Mouse (Mus musculus): ENCODE results near the gene Olfr324. TPM values are rescaled to one million over a fixed set of nuclear protein-coding genes. Genes with fewer than 3 reads are reported as not detected.

Gene Olfr324
- polyA plus RNA-seq (2015; fragmentation: Nextera tagmentation; extraction: Ambion mirVana), result 0.21 and 0.41 TPM in 2 replicates

GRCm38 (mm10) chr11:58594814-58595213 lies at the start of gene Olfr324:
Gene Olfr324 (plus strand): TSS chr11:58595114.

DNA sequence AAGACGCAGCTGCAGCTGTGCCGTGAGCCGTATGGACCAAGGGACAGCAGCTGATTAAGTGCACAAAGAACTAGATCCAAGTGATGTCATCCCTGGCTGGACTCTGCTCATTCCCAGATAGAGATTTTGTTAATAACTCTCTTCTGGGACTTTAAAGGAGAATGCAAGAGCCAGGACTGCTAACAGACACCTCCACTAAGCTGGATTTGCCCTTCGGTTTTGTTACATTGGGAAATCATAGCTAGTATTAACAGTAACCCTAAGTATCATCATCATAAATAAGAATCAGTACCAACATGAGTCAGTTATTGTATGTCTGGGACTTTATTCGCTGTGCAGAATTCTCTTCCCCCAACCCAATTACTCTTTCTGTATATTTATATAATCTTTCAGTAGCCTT lies 48.6 kb upstream of the Olfr324 start, which contains the start of gene Olfr329-ps:
Gene Olfr329-ps, minus strand, starts transcription at position 101 of the 400 bp plus-strand sequence.

GRCm38 (mm10) chr11:58555536-58555935 lies 39.4 kb upstream of the Olfr324 start, which contains the start of gene Olfr328:
Gene Olfr328 (minus strand): TSS chr11:58555636.

GRCm38 (mm10) chr11:58570405-58570804 lies 24.5 kb upstream of the Olfr324 start, which contains the start of gene Olfr224:
Gene Olfr224 (minus strand): TSS chr11:58570553.

GRCm38 (mm10) chr11:58577430-58577829 lies 17.5 kb upstream of the Olfr324 start, which contains the start of gene Olfr325:
Gene Olfr325 (plus strand): TSS chr11:58577730.

GRCm38 (mm10) chr11:58615975-58616374 lies 21.1 kb downstream of the Olfr324 start, which contains the start of gene 2210407C18Rik:
Gene 2210407C18Rik (minus strand): TSS chr11:58616075.

DNA sequence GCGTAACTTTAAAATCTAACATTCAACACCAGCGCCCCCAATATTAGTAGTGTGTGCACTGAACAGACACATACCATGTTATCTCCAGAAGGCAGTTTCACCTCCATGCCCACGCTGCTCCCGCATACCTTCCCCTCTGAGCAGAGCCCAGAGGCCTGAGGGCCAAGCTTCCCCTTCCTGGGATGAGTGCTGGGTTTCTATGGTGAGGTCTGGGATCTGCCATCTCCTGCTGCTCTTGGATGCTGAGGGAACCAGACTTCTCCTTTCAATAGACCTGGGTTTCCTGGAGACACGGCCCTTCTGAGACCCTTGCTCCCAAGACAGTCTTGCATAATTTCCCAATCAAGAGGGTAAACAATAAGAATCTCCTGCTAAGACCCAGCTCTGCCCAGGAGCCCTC lies 35.5 kb downstream of the Olfr324 start, which contains the start of gene Olfr323:
Gene Olfr323, minus strand, starts transcription at position 101 of the 400 bp plus-strand sequence.

GRCm38 (mm10) chr11:58640272-58640867 lies 45.5 kb downstream of the Olfr324 start, which contains the start of gene Trim58:
Gene Trim58 (plus strand): TSS chr11:58640465.

Other genes starting within 250 kb of the Olfr324 start
- gene Lypd8, start 216.1 kb upstream of the Olfr324 start, polyA plus RNA-seq (2015; fragmentation: Nextera tagmentation; extraction: Ambion mirVana), result not detected in 2 replicates
- gene 1810065E05Rik, start 174.0 kb upstream of the Olfr324 start, polyA plus RNA-seq (2015; fragmentation: Nextera tagmentation; extraction: Ambion mirVana), result not detected in 2 replicates
- gene Gm12253, start 162.6 kb upstream of the Olfr324 start, polyA plus RNA-seq (2015; fragmentation: Nextera tagmentation; extraction: Ambion mirVana), result not detected in 2 replicates
- gene Lypd9, start 142.2 kb upstream of the Olfr324 start, polyA plus RNA-seq (2015; fragmentation: Nextera tagmentation; extraction: Ambion mirVana), result not detected in 2 replicates
- gene Olfr30, start 132.8 kb upstream of the Olfr324 start, polyA plus RNA-seq (2015; fragmentation: Nextera tagmentation; extraction: Ambion mirVana), result not detected in 2 replicates
- gene Olfr332, start 102.6 kb upstream of the Olfr324 start, polyA plus RNA-seq (2015; fragmentation: Nextera tagmentation; extraction: Ambion mirVana), result not detected in 2 replicates
- gene Olfr331, start 92.5 kb upstream of the Olfr324 start, polyA plus RNA-seq (2015; fragmentation: Nextera tagmentation; extraction: Ambion mirVana), result not detected in 2 replicates
- gene Olfr330, start 60.3 kb upstream of the Olfr324 start, polyA plus RNA-seq (2015; fragmentation: Nextera tagmentation; extraction: Ambion mirVana), result 0.17 TPM in 1 of 2 replicates, not detected in the other
- 0.04 and 0.08 TPM in 2 replicates for gene Olfr329-ps, start 48.7 kb upstream of the Olfr324 start, polyA plus RNA-seq (2015; fragmentation: Nextera tagmentation; extraction: Ambion mirVana)
- 0.12 and 0.18 TPM in 2 replicates for gene Olfr328, start 39.5 kb upstream of the Olfr324 start, polyA plus RNA-seq (2015; fragmentation: Nextera tagmentation; extraction: Ambion mirVana)
- 0.09 and 0.23 TPM in 2 replicates for gene Olfr224, start 24.6 kb upstream of the Olfr324 start, polyA plus RNA-seq (2015; fragmentation: Nextera tagmentation; extraction: Ambion mirVana)
- not detected in 2 replicates for gene Olfr325, start 17.4 kb upstream of the Olfr324 start, polyA plus RNA-seq (2015; fragmentation: Nextera tagmentation; extraction: Ambion mirVana)
- gene 2210407C18Rik, start 21.0 kb downstream of the Olfr324 start, polyA plus RNA-seq (2015; fragmentation: Nextera tagmentation; extraction: Ambion mirVana), result not detected in 2 replicates
- gene Olfr323, start 35.4 kb downstream of the Olfr324 start, polyA plus RNA-seq (2015; fragmentation: Nextera tagmentation; extraction: Ambion mirVana), result not detected in 2 replicates
- 0.46 and 0.47 TPM in 2 replicates for gene Trim58, start 45.4 kb downstream of the Olfr324 start, polyA plus RNA-seq (2015; fragmentation: Nextera tagmentation; extraction: Ambion mirVana)
- not detected in 2 replicates for gene Olfr322, start 63.7 kb downstream of the Olfr324 start, polyA plus RNA-seq (2015; fragmentation: Nextera tagmentation; extraction: Ambion mirVana)
- gene Olfr320, start 86.0 kb downstream of the Olfr324 start, polyA plus RNA-seq (2015; fragmentation: Nextera tagmentation; extraction: Ambion mirVana), result not detected in 2 replicates
- not detected in 2 replicates for gene Olfr319, start 104.0 kb downstream of the Olfr324 start, polyA plus RNA-seq (2015; fragmentation: Nextera tagmentation; extraction: Ambion mirVana)
- gene Olfr318, start 128.9 kb downstream of the Olfr324 start, polyA plus RNA-seq (2015; fragmentation: Nextera tagmentation; extraction: Ambion mirVana), result not detected in 2 replicates
- not detected in 2 replicates for gene Olfr317, start 144.1 kb downstream of the Olfr324 start, polyA plus RNA-seq (2015; fragmentation: Nextera tagmentation; extraction: Ambion mirVana)
- not detected in 2 replicates for gene Olfr316, start 157.6 kb downstream of the Olfr324 start, polyA plus RNA-seq (2015; fragmentation: Nextera tagmentation; extraction: Ambion mirVana)
- not detected in 2 replicates for gene Olfr315, start 178.1 kb downstream of the Olfr324 start, polyA plus RNA-seq (2015; fragmentation: Nextera tagmentation; extraction: Ambion mirVana)
- not detected in 2 replicates for gene Olfr314, start 187.8 kb downstream of the Olfr324 start, polyA plus RNA-seq (2015; fragmentation: Nextera tagmentation; extraction: Ambion mirVana)
- gene Fam183b, start 206.8 kb downstream of the Olfr324 start, polyA plus RNA-seq (2015; fragmentation: Nextera tagmentation; extraction: Ambion mirVana), result 15.4 and 16.6 TPM in 2 replicates
- not detected in 2 replicates for gene Olfr313, start 219.9 kb downstream of the Olfr324 start, polyA plus RNA-seq (2015; fragmentation: Nextera tagmentation; extraction: Ambion mirVana)
- not detected in 2 replicates for gene Olfr312, start 234.1 kb downstream of the Olfr324 start, polyA plus RNA-seq (2015; fragmentation: Nextera tagmentation; extraction: Ambion mirVana)
- gene Olfr311, start 244.1 kb downstream of the Olfr324 start, polyA plus RNA-seq (2015; fragmentation: Nextera tagmentation; extraction: Ambion mirVana), result not detected in 2 replicates

All from neural tube, postnatal 0 days (tissue).